Mouse (Mus musculus) liver (tissue): ENCODE results near the gene Tmem156.

Experiments used
- DNase-seq: peaks from one replicate; pipeline ENCODE4 v3.0.0-alpha.2; 2020; ENCODE audit warnings: mixed read lengths

Tmem156 gene

GRCm38 (mm10) chr5:65046442-65047284, 45.3 kb downstream of the Tmem156 start:
- DNase-seq, result no peak

DNA sequence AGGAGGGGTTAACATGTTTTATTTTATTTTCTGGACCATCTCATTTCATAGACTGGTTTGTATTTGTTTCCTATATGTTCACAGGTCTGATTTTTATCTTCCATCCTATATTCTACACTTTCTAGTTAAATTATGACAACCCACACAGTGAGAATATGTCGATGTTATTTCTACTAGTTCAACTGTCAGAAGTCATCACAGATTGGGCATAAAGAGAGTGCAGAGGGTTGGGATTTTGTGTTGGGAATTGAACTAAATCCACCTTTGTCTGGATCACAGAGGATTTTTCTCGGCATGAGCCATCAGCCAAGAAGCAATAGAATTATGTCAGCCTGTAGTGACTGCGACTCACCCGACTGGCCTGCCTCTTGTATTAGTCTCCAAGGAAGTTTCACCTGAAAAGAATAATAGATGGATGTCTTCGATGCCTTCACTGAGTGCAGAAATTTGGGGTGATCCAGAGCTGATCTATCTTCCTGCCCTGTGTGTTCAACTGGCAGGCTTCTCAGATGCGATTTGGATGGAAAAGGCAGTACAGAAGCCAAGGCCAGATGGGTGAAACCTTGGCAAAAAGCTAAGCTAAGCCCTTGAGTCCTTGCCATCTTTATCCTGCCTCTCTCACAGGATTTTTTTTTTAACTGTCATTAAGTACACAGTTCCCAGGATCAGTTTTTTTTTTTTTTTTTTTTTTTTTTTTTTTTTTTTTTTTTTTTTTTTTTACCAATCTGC, 46.1 kb downstream of the Tmem156 start:
- DNase-seq, result no peak

DNA sequence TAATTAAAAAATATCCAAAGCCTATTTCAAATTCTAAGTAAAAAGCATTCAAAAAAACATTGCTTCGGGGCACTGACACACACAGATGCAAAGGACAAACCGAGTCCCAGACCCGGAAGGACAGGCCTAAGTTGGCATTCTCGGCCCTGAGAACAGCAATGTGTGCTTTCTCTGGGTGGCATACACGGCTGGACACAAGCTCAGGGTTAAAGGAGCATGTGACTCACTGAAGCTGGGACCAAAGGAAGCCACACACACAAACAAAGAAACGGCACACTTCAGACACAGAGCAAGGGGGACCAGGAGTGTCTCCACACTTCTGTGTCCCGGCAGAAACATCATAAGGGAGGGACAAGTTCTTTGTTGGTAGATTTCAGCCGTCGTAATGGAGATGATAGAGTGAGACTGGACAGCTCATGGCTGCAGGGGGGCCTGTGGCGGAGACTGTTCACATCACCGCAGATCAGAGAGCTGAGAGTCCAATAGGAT, 48.5 kb downstream of the Tmem156 start:
- DNase-seq, result no peak

- DNase-seq, result no peak
Measured at GRCm38 (mm10) chr5:65040463-65040862, 51.5 kb downstream of the Tmem156 start.

GRCm38 (mm10) chr5:65038811-65039571, 52.9 kb downstream of the Tmem156 start:
- no peak for DNase-seq

- peak; percentile 24 for DNase-seq
Measured at GRCm38 (mm10) chr5:65038305-65038704, 53.6 kb downstream of the Tmem156 start.

GRCm38 (mm10) chr5:65036597-65036996, 55.3 kb downstream of the Tmem156 start:
- no peak for DNase-seq

GRCm38 (mm10) chr5:65028019-65028418, 63.9 kb downstream of the Tmem156 start:
- peak; percentile 16 for DNase-seq

DNA sequence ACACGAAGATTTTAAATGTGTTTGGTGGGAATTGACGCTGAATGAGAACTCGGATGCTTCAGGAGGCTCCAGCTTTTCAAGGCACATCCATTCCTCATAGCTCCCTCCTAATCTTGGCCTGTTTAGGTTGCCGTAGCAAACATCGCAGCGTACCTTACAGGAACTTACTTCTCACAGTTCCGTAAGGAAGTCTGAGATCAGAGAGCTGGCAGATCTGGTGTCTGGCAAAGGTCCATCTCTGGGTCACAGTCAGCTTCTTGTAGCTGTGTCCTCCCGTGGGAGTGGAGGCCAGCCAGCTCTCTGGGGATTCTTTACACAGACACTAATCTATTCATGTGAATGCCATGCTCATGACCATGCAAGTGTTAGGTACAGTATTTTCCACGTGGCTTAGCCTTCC, 65.2 kb downstream of the Tmem156 start:
- no peak for DNase-seq

GRCm38 (mm10) chr5:65025916-65026315, 66.0 kb downstream of the Tmem156 start:
- DNase-seq, result peak; percentile 25

- DNase-seq, result no peak
Measured at GRCm38 (mm10) chr5:65024641-65025040, 67.3 kb downstream of the Tmem156 start.

GRCm38 (mm10) chr5:65022006-65022405, 69.9 kb downstream of the Tmem156 start:
- DNase-seq, result no peak

GRCm38 (mm10) chr5:65019823-65020222, 72.1 kb downstream of the Tmem156 start:
- DNase-seq, result no peak

GRCm38 (mm10) chr5:65019109-65019508, 72.8 kb downstream of the Tmem156 start:
- DNase-seq, result no peak

DNA sequence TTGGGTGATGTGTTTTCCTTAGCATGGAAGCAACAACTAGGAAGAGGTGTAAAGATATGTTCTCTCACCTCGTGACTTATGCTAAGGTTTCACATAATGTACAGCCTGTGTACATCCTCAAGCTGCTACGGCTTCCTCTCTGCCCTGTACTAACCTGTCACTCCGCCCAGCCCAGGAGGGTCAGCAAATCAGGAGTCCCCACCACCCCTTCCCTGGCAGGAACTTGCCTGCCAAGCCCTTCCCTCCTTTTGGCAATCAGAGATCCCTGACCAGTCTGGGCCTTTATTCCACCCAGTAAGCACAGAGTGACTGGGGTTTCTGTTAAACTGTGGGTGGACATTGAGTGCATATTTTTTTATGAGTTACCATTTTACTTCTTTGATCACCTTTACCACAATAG, 76.4 kb downstream of the Tmem156 start:
- DNase-seq, result no peak

GRCm38 (mm10) chr5:65011901-65012573, 79.9 kb downstream of the Tmem156 start:
- no peak for DNase-seq

DNA sequence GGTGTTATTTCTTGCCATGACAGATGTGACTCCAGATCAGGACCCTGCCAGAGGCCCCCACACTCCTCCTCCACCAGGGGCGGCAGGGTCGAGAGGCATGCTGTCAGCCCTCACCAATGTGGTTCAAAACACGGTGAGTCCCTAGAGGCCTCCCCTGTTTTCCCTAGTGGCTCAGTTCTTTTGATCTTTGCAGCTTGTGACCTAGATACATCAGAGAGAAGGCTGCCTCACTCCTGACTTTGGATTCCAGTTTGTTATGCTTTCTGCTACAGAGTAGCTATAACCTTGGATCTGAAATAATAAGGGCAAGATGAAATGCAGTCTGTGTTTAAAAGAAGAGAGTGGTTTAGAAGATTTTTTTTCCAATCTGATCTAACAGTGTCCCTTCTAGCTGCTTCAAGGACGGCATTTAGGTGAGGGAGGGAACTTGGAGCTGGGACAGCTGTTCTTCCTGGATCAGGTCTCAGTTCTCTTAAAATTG, 85.9 kb downstream of the Tmem156 start:
- DNase-seq, result no peak

DNA sequence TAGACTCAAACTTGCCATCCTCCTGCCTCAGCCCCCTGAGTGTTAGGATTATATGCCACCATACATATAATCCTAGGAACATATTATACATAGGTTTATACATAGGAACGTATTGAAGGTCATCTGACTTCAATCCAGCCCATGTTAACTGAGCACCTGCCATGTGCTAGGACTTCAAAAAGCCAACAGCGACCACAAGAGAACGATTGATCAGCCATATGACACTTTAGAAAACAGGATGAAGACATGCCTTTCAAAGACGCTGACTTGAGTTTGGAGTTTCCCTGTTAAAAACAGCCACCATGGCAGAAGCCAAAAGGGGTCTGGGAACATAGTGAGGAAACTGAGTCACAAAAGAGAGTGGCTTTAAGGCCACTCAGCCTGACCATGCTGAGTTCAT, 86.7 kb downstream of the Tmem156 start:
- DNase-seq, result no peak
